Mouse (Mus musculus) urinary bladder, postnatal 25 days (tissue): Measurements from ENCODE around the gene Gm20479.

Experiments used
- DNase-seq: peaks from one replicate; pipeline ENCODE4 v3.0.0; 2022; ENCODE audit warnings: low spot score

Gene Gm20479

GRCm38 (mm10) chr7:27366082-27366844 is 9.0 kb upstream of the Gm20479 start:
- DNase-seq, result no peak

DNA sequence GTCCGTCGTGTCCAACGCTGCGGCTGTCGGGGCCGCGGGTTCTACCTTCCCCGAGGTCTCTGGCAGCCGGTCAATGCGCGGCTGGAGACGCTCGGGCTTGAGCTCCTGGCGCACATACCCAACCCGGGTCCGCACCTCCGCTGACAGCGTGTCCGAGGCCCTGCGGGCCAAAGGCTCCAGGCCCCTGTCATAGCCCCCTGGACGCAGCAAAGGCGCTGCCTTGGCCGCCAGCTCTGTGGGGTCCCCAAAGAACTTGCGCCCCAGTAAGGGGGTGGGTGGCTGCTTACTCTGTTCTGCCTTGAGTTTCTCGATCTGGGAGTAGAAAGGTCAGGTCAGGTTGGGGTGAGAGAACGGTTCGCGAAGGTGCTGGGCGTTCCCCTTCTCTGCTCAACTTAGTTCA is 7.2 kb upstream of the Gm20479 start:
- no peak for DNase-seq

GRCm38 (mm10) chr7:27361283-27361946 is 4.2 kb upstream of the Gm20479 start:
- peak; percentile 98 for DNase-seq

DNA sequence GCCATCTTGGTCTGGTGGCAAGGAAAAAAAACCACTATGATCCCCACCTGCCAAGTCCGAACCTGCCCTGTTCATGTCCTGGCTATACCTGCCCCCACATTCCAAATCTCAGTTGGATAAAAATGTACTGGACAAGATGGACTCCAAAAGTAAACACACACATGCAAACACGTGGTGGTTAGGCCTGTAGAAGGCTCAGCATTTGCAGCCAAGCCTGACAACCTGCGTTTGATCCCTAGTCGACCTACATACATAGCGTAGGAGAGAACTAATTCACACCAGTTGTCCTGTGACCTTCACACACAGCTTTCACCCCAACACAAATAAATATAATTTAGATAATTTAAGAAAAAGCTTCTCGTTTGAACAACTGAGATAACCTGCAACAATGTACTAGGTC is 3.5 kb upstream of the Gm20479 start:
- DNase-seq, result no peak

DNA sequence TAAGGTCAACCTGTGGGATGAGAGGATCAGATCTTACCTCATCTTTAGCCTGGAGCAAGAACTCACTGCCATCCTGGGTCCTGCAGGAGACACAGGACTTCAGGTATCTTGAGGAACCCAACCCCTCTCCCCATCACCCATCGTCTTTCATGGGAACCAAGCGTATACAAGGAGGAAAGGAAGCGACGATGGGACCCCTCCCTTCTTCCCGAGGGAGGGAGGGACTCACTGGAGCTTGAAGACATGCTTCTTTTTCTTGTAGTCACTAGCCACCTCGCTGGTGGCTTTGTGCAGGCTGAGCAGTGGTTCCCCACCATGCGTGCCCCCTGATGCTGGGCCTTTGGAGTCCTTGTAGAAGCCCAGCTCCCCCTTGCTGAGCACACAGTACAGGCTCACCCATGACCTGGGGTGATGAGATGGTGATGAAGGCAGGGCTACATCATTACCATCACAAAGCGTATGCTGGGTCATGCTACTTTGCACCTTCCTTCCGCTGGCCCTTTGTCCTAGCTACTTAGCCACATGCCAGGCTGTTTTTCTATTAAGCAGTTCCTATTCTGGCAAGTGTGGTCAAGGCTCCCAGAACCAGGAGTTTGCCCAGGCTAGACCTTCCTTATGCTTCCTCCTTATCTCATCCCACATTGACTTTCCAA is 2.6 kb upstream of the Gm20479 start:
- no peak for DNase-seq

GRCm38 (mm10) chr7:27359162-27359561 is 1.9 kb upstream of the Gm20479 start:
- DNase-seq, result no peak

DNA sequence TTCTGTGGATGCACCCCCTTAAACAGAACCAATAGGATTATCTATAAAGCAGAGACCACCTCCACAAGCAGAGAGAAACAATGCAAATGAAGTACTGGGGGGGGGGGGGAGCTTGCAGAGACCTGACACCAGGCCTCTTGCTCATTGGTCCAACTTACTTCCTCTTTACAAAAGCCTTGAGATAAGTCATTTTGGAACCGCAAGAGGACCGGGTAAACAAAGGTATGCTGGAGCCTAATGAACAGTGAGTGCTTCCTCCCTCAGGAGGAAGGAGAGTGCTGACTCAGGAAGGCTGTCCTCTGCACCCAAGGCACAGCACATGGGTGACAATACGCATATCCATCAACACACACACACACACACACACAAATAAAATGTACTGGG is 368 bp upstream of the Gm20479 start:
- no peak for DNase-seq

DNA sequence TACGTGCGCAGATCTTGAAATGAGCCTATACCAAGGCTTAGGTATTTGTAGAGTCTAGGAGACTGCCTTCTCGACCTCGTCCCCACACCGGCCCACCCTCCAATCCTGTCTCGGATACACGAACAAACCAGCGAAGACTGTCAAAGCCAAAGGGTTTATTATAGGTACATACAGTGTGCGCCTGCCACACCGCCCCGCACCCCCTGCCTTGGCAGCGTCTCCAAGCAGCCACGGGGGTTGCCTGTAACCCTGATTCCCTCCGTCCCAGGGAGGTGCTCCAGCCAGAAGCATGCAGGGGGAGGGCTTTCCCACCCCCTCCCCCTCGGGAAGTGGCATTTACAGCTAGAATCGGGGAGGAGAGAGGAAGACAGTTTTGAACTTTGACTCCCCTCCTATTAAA is 971 bp downstream of the Gm20479 start:
- DNase-seq, result no peak

- peak; percentile 76 for DNase-seq
These were observed 1.4 kb downstream of the Gm20479 start, which contains the start of gene Shkbp1 for GRCm38 (mm10) chr7:27355745-27356240. Gene Shkbp1 (minus strand): TSS chr7:27356019.

GRCm38 (mm10) chr7:27355261-27355660 is 2.0 kb downstream of the Gm20479 start:
- no peak for DNase-seq

GRCm38 (mm10) chr7:27354783-27355182 is 2.4 kb downstream of the Gm20479 start:
- no peak for DNase-seq

DNA sequence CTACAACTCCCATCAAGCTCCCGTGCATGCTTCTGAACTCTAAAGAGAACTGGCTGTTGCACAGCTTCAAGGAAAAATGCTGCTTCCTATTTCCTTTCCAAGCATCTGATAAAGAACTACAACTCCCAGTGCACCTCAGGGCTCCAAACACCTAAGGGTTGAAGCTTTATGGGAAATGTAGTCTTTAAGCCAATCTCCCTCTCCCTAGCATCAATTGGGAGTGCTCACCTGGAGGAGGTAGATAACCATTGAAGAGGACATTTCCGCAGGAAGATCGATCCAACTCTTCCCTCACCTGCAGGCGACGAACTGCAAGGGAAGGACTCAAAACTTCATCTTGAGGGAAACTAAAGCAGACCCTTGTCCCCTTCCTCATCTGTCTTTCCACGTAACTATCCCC is 3.1 kb downstream of the Gm20479 start:
- DNase-seq, result no peak

DNA sequence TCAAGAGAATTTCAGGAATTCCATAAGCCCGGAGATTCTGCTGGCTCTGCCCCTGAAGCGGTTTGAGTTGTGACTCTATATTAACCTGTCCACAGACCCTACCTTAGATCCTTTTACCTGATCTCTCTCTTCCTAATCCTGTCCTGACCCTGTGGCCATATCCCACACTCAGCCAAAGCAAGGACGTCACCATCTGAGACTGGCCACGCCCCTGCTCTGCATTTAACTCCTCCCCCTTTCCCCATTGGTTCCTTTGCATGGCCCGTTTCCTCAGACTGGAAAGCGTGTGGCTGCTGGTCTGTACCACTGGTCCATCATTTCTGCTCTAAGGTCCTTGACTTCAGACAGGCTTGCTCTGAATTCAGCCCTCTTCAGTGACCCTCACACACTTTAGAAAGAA is 11.8 kb downstream of the Gm20479 start:
- no peak for DNase-seq

DNA sequence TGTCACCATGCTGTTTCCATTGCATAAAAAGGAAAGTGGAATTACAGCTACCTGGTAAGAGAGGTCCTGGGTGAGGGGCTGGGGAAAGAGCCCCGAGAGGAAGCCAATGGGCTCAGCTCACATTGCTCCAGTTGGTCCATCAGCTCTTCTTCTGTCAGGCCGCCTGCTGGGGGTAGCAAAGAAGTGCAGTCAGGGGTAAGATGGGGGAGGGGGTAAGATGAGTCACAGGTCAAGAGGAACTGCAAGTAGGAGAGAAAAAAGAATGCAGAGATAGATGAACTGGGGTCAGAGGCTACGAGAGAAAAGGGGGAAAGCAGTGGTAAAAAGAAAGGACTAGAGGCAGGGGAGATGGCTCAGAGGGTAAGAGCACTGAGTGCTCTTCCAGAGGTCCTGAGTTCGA is 14.6 kb downstream of the Gm20479 start:
- no peak for DNase-seq

DNA sequence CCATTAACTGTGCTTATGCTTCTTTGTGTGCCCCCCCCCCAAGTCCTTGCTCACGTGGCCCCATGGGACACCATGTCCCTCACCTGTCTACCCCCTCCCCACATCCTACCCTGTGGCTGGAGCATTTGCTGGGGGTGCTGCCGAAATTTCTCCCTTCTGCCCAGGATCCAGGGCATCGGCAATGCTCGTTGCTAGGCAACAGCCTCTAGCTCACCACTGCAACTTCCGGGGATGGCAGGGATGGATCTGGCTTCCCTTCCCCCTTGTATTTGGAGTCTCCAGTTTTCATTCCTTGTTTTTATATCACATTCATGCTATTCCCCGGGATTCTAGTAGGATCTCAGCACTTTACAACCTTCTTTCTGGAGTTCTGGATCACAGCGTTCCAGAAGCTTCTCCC is 17.7 kb downstream of the Gm20479 start:
- DNase-seq, result no peak

DNA sequence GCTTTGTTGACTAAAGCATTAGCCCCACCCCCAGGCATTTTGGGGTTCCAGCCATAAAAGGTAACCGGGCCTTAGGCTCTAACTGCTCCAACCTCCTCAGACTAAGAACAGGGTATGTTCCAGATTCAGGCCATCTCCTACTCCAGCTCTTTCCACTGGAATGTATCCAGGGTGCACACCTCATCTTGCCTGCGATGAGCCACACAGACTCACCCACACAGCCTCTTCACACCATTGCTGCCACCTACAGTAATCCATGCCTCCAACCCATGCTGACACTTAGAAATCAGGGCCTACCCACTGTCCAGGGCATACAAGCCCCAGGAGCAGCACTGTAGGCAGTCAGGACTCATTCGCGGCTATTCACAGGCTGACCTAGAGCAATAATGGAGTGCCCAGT is 18.1 kb downstream of the Gm20479 start:
- no peak for DNase-seq

DNA sequence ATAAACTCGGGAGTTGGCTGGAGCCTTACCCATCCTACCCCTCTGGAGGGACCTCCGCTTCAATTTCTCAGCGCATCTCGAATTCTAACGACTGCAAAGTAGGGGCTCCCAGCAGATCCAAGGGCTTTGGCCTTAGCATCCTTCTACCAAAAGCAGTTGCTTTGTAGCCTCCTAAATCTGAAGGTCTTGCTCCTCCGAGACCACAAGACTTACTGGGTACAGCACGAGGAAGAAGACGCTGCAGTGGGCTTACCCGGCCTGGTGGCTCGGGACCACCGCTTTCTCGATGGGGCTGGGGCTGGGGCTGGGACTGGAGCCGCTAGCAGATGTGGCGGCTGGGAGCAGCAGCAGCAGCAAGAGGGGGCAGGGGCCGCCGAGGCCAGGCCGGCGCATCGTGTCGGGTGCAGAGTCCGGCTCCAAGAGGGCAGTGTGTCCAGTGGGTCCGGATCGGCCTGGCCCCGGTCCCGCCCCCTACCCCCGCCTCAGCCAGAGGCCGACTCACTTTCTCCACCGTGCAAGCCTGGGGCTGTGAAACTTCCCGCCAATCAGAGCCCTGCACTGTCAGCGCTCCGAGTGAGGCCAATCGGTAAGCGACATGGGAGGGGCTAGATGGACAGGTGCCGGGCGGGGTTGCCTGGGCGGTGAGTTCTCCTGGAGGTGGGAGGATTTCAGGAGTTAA is 19.9 kb downstream of the Gm20479 start, which contains the start of gene Ltbp4:
TSS of gene Ltbp4 (minus strand) at position 518 of the 679 bp plus-strand sequence.
- peak; percentile 24 for DNase-seq

DNA sequence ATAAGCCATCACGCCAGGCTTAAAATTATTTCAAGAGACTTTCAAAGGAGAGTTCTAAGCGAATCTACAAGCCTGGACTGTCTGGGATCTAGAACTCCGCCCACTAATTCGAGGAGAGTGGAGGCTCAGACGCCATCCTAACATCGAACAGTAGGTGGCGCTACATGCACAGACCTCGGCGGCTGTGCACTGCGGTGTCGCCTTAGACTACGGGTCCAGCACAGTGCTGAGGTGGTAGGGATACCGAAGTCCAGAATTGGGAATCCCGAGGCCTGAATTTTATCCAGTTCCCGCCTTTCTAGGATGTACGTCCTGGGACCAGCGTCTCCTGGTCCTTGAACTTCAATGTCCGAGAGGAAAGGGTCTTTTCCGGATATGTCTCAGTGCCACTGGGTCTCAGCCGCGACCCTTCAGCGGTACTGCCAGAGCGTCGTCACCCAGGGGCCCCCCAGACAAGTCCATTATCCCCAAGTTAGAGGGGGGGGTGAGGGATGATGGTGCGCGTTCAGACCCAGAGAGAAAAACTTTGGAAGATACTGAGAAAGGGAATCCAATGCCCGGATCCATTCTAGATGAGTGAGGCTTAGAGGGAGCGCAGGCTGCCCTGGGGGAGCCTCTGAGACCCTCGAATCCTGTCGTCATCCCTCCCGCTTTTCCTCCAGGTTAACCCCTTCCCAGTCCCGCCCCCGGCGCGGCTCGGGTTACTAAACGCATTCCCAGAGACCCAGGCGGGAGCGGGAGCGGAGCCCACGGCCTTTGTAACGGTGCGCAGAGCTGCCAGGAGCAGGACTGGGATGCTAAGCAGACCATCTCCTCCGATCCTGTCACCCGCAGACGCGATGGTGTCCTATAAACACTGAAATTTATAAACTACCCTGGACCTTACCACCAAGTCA is 21.0 kb downstream of the Gm20479 start:
- DNase-seq, result peak; percentile 92

DNA sequence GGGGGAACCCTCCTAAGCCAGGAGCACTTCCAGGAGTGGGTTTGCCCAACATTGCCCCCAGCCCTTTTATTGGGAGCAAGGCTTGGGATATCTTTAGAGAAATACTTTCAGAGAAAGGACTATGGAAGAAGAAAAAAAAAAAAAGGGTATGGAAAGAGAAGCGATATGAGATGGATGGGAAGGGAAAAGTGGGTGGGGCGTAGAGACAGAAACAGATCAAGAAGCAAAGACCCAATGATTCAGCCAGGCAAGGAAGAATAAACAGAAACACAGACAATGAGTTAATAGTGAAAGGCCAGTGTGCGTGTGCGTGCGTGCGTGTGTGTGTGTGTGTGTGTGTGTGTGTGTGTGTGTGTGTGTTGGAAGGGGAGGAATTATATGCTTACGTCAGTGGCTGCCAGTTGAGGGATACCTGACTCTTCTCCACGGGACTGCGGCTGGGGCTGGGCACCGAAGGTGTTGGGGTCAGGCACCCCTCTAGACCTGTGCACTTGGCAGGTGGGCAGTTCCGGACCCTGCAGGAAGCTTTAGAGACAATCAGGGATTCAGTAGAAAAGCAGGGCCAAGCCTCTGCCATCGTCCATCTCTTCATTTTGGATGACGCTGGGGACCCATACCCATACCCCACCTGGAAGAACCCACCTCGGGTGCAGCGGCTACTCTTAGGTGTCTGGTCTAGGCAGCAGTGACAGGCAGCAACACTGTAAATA is 22.1 kb downstream of the Gm20479 start:
- no peak for DNase-seq

DNA sequence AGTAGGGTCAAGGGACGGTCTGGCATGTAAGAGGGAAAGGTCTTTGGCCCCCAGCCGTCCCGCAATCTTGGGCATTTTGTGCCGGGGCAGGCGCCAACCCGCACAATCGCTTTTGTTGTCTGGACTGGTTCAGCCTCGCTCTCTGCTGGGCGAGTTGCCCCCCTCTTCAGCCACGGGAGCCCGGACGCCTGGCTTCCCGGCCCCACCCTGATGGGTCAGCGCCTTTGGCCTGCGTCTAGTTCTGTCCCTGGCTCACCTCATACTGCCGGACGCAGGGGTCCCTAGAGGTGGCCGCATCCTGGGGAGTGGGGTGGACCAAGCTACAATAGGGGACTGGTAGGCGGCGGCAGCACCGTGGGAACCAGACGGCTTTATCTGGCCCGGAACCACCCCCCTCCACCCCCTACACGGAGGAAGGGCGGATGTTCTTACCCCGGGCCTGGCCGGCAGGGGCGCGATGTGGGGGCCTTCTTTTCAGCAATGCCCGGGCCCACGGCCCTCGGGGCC is 22.8 kb downstream of the Gm20479 start:
- peak; percentile 19 for DNase-seq
